Mouse (Mus musculus): Measurements from ENCODE around the gene Leo1. TPM values are rescaled to one million over a fixed set of nuclear protein-coding genes. Genes with fewer than 3 reads are reported as not detected.

Leo1 gene
- polyA plus RNA-seq, 1 experiment from 2014 or later: 45.9 TPM

GRCm38 (mm10) chr9:75409852-75410378 lies 31.4 kb upstream of the Leo1 start, which contains the start of gene Mapk6:
Mapk6 (minus strand) TSS chr9:75410005.
- Histone ChIP-seq H3K4me2 (peak within 1 kb of the TSS; percentile 61), H3K4me1 (peaks cover 36% of the 10 kb centered on the region), H3K9me3 (no peaks in the 10 kb centered on the region), H3K27ac (peak within 1 kb of the TSS; percentile 98), H3K36me3 (replicated peaks) (no peaks in the 10 kb centered on the region), H3K4me3 (peak within 1 kb of the TSS; percentile 78), H3K9ac (peak within 1 kb of the TSS; percentile 83), H3K27me3 (replicated peaks) (no peaks in the 10 kb centered on the region)
- peak; percentile 94 for ATAC-seq (replicated peaks)
- under 1% methylated on average over 55 of the region's 58 CpGs for WGBS

GRCm38 (mm10) chr9:75410868-75411487 lies 30.3 kb upstream of the Leo1 start:
- Histone ChIP-seq H3K27me3 (replicated peaks) (no peaks in the 10 kb centered on the region), H3K4me1 (peaks cover 29% of the 10 kb centered on the region), H3K27ac (no peak overlapping the region), H3K36me3 (replicated peaks) (no peaks in the 10 kb centered on the region), H3K9ac (no peak overlapping the region), H3K4me3 (no peak overlapping the region), H3K4me2 (no peak overlapping the region; the same call in 1 of the 2 replicates), H3K9me3 (no peaks in the 10 kb centered on the region)
- 54% methylated on average over 6 of the region's 6 CpGs for WGBS
- ATAC-seq (replicated peaks): no peak

- no peak overlapping the region for H3K9ac ChIP-seq
- H3K4me3 ChIP-seq: no peak overlapping the region
- H3K27me3 ChIP-seq (replicated peaks): no peaks in the 10 kb centered on the region
- H3K36me3 ChIP-seq (replicated peaks): no peaks in the 10 kb centered on the region
- no peak overlapping the region for H3K4me2 ChIP-seq
- H3K9me3 ChIP-seq: no peaks in the 10 kb centered on the region
- WGBS: 85% methylated on average over 9 of the region's 9 CpGs
- peaks cover 23% of the 10 kb centered on the region for H3K4me1 ChIP-seq
- ATAC-seq (replicated peaks): no peak
- no peak overlapping the region for H3K27ac ChIP-seq
Observed at GRCm38 (mm10) chr9:75411584-75411983, 29.7 kb upstream of the Leo1 start.

GRCm38 (mm10) chr9:75413206-75413605 lies 28.1 kb upstream of the Leo1 start:
- Histone ChIP-seq H3K27ac (no peak overlapping the region), H3K4me2 (no peak overlapping the region), H3K9me3 (no peaks in the 10 kb centered on the region), H3K4me1 (peaks cover 9% of the 10 kb centered on the region), H3K36me3 (replicated peaks) (no peaks in the 10 kb centered on the region), H3K4me3 (no peak overlapping the region), H3K27me3 (replicated peaks) (no peaks in the 10 kb centered on the region), H3K9ac (no peak overlapping the region)
- WGBS: 80% methylated on average over 5 of the region's 5 CpGs
- ATAC-seq (replicated peaks): no peak

- Histone ChIP-seq H3K4me2 (no peak overlapping the region), H3K27ac (no peak overlapping the region), H3K36me3 (replicated peaks) (no peaks in the 10 kb centered on the region), H3K4me1 (peaks cover 9% of the 10 kb centered on the region), H3K9ac (no peak overlapping the region), H3K4me3 (no peak overlapping the region), H3K27me3 (replicated peaks) (no peaks in the 10 kb centered on the region), H3K9me3 (no peaks in the 10 kb centered on the region)
- no peak for ATAC-seq (replicated peaks)
- 51% methylated on average over 5 of the region's 5 CpGs for WGBS
Observed at GRCm38 (mm10) chr9:75414204-75414603, 27.1 kb upstream of the Leo1 start.

GRCm38 (mm10) chr9:75422251-75422691 lies 19.1 kb upstream of the Leo1 start:
- no peak for ATAC-seq (replicated peaks)
- WGBS: 87% methylated on average over 3 of the region's 3 CpGs
- no peaks in the 10 kb centered on the region for H3K9me3 ChIP-seq
- no peak overlapping the region for H3K9ac ChIP-seq
- H3K4me3 ChIP-seq: no peak overlapping the region
- H3K4me2 ChIP-seq: no peak overlapping the region
- H3K36me3 ChIP-seq (replicated peaks): no peaks in the 10 kb centered on the region
- H3K27me3 ChIP-seq (replicated peaks): no peaks in the 10 kb centered on the region
- H3K27ac ChIP-seq: no peak overlapping the region
- no peaks in the 10 kb centered on the region for H3K4me1 ChIP-seq

GRCm38 (mm10) chr9:75423683-75424082 lies 17.6 kb upstream of the Leo1 start:
- WGBS: 77% methylated on average over 5 of the region's 5 CpGs
- Histone ChIP-seq H3K4me1 (no peaks in the 10 kb centered on the region), H3K36me3 (replicated peaks) (no peaks in the 10 kb centered on the region), H3K27me3 (replicated peaks) (no peaks in the 10 kb centered on the region), H3K9me3 (no peaks in the 10 kb centered on the region), H3K27ac (no peak overlapping the region), H3K9ac (no peak overlapping the region), H3K4me2 (no peak overlapping the region), H3K4me3 (no peak overlapping the region)
- no peak for ATAC-seq (replicated peaks)

GRCm38 (mm10) chr9:75424358-75425150 lies 16.8 kb upstream of the Leo1 start:
- no peak for ATAC-seq (replicated peaks)
- H3K4me1 ChIP-seq: no peaks in the 10 kb centered on the region
- WGBS: 80% methylated on average over 6 of the region's 6 CpGs
- H3K27ac ChIP-seq: no peak overlapping the region
- no peak overlapping the region for H3K4me3 ChIP-seq
- no peak overlapping the region for H3K4me2 ChIP-seq
- no peak overlapping the region for H3K9ac ChIP-seq
- no peaks in the 10 kb centered on the region for H3K27me3 ChIP-seq (replicated peaks)
- no peaks in the 10 kb centered on the region for H3K36me3 ChIP-seq (replicated peaks)
- H3K9me3 ChIP-seq: no peaks in the 10 kb centered on the region

GRCm38 (mm10) chr9:75425796-75426391 lies 15.4 kb upstream of the Leo1 start:
- no peak for ATAC-seq (replicated peaks)
- Histone ChIP-seq H3K4me3 (no peak overlapping the region), H3K9ac (no peak overlapping the region), H3K4me2 (no peak overlapping the region), H3K4me1 (no peaks in the 10 kb centered on the region), H3K9me3 (no peaks in the 10 kb centered on the region), H3K36me3 (replicated peaks) (no peaks in the 10 kb centered on the region), H3K27ac (no peak overlapping the region), H3K27me3 (replicated peaks) (no peaks in the 10 kb centered on the region)
- 91% methylated on average over 7 of the region's 7 CpGs for WGBS

- Histone ChIP-seq H3K27me3 (replicated peaks) (no peaks in the 10 kb centered on the region), H3K9ac (no peak overlapping the region), H3K4me3 (no peak overlapping the region), H3K4me1 (no peaks in the 10 kb centered on the region), H3K36me3 (replicated peaks) (no peaks in the 10 kb centered on the region), H3K9me3 (no peaks in the 10 kb centered on the region), H3K4me2 (no peak overlapping the region), H3K27ac (no peak overlapping the region)
- WGBS: 86% methylated on average over 9 of the region's 9 CpGs
- ATAC-seq (replicated peaks): no peak
Observed at GRCm38 (mm10) chr9:75427366-75428273, 13.7 kb upstream of the Leo1 start.

- no peak for ATAC-seq (replicated peaks)
- Histone ChIP-seq H3K9me3 (no peaks in the 10 kb centered on the region), H3K36me3 (replicated peaks) (no peaks in the 10 kb centered on the region), H3K4me2 (no peak overlapping the region), H3K4me1 (no peaks in the 10 kb centered on the region), H3K9ac (no peak overlapping the region), H3K4me3 (no peak overlapping the region), H3K27me3 (replicated peaks) (no peaks in the 10 kb centered on the region), H3K27ac (no peak overlapping the region)
- 72% methylated on average over 2 of the region's 2 CpGs for WGBS
Observed at GRCm38 (mm10) chr9:75428274-75428600, 13.1 kb upstream of the Leo1 start.

GRCm38 (mm10) chr9:75429040-75429439 lies 12.3 kb upstream of the Leo1 start:
- Histone ChIP-seq H3K9me3 (no peaks in the 10 kb centered on the region), H3K4me3 (no peak overlapping the region), H3K27ac (no peak overlapping the region), H3K27me3 (replicated peaks) (no peaks in the 10 kb centered on the region), H3K36me3 (replicated peaks) (no peaks in the 10 kb centered on the region), H3K4me2 (no peak overlapping the region), H3K9ac (no peak overlapping the region), H3K4me1 (no peaks in the 10 kb centered on the region)
- 100% methylated on average over 2 of the region's 2 CpGs for WGBS
- no peak for ATAC-seq (replicated peaks)
